Mouse (Mus musculus): ENCODE measurements around the gene Sbf2. TPM values are rescaled to one million over a fixed set of nuclear protein-coding genes. Genes with fewer than 3 reads are reported as not detected.
"Not testable (repeated sequence)": the region's sequence is repeated elsewhere in the genome, so short reads cannot be mapped to it uniquely, and the experiment has no call there.

The Sbf2 gene
- 10 to 100 TPM; 46.1 to 69.2 TPM for total RNA-seq (2021)

GRCm38 (mm10) chr7:110614133-110615063, at the start of gene Sbf2:
Gene Sbf2, minus strand, starts transcription at chr7:110614922.
- intact Hi-C loops (cut with DNase I), result loop anchor here (5.0 kb wide), 1 partner anchor 57 kb away; no protein-coding TSS in a partner anchor
- DNase-seq (ENCODE audit: low spot score in 2 of 2), result peak; percentile 80

- intact Hi-C loops (cut with DNase I), result no loop called here
- DNase-seq (ENCODE audit: low spot score in 2 of 2), result no peak
These were observed 43.7 kb upstream of the Sbf2 start for GRCm38 (mm10) chr7:110658378-110658928.

GRCm38 (mm10) chr7:110655966-110656365, 41.2 kb upstream of the Sbf2 start:
- intact Hi-C loops (cut with DNase I), result no loop called here
- DNase-seq (ENCODE audit: low spot score in 2 of 2), result no peak

DNA sequence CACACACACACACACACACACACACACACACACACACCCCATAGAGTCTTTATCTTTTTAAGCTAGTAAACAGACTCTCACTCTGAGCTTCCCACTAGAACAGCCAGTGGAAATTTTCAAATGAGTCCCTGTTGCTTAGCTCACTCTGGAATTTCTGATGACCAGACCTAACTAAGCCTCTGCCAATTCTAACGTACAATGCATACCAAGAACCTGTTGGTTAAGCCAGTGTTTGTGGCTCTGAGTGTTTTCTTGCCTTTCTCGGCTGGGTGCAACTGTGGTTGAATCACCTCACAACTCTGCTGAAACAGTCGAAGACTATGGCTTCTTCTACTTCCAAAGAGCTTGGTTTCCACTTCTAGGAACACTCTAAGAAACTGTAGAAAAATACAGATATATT, 40.5 kb upstream of the Sbf2 start:
- DNase-seq (ENCODE audit: low spot score in 2 of 2), result no peak
- intact Hi-C loops (cut with DNase I), result no loop called here

GRCm38 (mm10) chr7:110651091-110651490, 36.4 kb upstream of the Sbf2 start:
- no peak for DNase-seq (ENCODE audit: low spot score in 2 of 2)
- intact Hi-C loops (cut with DNase I), result no loop called here

GRCm38 (mm10) chr7:110650491-110650890, 35.8 kb upstream of the Sbf2 start:
- intact Hi-C loops (cut with DNase I), result no loop called here
- DNase-seq (ENCODE audit: low spot score in 2 of 2), result no peak

DNA sequence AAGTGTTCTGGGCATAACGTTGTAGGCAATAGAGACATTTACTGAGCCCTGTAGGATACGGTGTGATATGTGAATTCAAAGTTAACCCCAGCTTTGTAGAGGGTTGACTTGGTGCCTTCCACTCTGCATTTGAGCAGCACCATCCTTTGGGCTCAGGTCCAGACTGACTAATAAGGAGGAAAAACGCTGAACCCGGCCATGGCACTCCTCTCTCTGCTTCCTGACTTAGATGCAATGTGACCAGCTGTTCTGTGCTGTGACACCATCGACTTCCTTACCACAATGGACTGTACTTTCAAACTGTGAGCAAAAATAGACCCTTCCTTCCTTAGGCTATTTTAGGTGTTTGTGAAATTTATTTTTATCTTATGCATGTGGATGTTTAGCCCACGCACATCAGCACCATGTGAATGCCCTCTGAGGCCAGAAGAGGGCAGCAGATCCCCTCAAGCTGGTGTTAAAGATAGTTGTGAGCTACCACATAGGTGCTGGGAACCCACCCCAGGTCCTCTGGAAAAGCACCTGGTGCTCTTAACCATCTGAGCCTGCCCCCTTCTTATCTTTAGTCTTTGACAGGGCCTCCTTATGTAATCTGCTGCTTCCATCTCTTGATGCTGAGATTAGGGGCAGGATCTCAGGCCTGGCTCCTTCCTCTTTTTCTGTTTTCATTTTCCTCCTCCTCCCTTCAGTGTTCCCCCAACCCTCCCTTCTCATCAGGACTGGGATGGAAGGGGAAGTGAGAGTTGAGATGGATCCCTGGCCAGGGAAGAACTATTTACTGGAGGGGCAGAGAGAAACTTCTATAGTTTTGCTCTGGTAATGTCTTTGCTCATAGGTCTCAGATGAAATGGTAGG, 34.6 kb upstream of the Sbf2 start:
- intact Hi-C loops (cut with DNase I), result loop anchor here (5.0 kb wide), 1 partner anchor 362 kb away; no protein-coding TSS in a partner anchor

DNA sequence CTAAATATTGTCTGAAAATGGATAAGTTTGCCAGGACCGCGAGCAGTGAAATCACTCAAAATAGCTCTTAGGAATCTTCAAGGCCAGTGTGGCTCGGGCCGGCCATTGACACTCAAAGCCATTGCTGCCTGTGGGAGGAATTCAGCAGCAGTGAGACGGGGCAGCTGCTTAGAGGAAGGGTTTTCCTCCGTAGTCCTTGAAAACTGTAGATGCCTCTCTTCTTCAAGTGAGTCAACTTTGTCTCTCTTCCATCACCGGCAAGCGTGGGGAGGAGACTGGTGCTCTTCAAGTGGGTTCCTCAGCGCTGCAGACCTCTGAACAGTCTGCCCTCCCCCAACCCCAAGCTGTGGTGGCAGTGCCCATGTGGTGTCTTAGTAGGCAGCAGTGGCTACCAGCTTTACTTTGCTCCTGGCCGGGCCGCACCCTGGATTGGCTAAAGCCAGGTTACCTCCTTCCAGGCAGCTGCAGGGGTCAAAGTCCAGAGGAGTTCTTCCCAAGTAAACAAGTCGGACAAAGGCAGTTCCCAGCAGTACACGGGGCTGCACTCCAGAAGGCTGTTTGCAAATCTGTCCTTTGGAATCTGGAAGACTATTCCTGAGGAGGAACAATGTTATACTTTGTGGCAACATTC, 33.8 kb upstream of the Sbf2 start:
- intact Hi-C loops (cut with DNase I), result loop anchor here (5.0 kb wide), 1 partner anchor 361 kb away; no protein-coding TSS in a partner anchor
- DNase-seq (ENCODE audit: low spot score in 2 of 2), result no peak

More for the DNA sequence above, 34.6 kb upstream of the Sbf2 start:
- DNase-seq (ENCODE audit: low spot score in 2 of 2), result no peak

DNA sequence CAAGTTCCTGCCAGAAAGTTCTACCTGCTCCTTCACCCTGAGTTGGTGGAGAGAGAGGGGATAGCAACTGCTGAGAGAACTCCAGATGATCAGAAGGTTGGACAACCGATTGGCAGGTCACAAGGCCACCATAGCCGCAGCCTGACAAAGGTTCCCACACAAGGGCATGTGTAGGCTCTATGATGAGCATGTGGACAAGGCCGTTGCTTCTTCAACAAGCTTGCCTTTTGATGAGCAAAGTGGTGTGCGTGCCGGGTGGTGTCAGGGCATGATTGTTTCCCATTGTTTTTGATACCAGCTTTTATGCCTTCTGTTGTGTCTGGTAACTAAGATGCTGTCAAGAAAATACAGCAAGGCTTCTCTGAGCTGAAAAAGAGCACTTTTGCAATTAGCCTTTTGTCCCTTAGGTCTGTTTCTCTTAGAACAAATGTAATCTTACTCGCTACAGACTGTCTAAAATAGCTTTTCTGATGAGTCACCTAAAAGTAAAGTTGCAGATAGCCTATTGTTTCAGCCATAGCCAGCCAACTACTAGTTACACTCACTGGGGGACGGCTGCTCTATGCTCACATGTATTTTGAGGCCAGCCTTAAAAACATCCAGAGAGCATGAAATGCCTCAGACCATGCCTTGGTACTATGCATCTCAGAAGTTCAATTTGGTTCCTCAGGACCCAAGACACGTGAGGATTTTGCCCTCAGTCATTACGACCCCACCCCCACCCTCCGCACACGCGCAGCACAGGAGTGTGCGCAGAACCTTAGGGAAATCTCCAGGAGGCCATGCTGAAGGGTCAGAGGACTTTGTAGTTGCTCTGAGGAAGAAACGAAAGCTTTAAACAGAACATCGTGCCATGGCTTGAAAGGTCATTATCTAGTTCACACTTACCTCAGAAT, 33.1 kb upstream of the Sbf2 start:
- no peak for DNase-seq (ENCODE audit: low spot score in 2 of 2)
- intact Hi-C loops (cut with DNase I), result loop anchor here (5.0 kb wide), 1 partner anchor 361 kb away; no protein-coding TSS in a partner anchor

DNA sequence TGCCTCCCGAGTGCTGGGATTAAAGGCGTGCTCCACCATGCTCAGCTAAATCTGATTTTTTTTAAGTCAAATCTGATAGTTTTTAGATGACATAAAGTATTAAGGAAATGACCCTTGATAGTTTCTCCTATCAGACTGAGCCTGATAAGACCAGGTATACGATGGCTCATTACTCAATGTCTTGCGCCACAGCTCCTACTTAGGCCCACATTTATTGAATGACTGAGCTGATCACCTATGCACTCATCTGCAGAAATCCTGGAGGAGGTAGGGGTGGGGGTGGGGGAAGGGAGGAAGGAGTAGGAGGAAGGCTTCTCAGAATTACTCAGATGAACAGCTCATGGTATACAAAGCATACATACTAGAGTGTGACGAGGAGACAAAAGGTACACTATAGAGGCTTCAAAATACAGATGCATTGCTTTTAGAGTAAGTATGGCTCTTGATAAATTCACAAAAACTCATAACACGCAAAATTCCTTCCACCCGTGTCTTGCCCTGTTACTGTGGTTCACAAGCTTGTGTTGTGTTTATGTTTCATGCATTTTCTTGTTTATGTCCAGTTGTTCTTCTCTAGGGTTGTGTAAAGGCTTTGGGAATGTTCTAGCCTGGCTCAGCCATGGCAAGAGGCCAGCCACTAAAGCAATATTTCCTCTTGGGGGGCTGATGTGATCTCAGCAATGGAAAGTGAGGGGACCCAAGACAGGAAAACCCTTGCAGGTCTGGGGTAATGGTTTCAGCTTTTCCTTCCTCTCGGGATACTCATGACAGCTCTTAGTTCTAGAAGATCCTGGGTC, 32.1 kb upstream of the Sbf2 start:
- intact Hi-C loops (cut with DNase I), result loop anchor here (5.0 kb wide), 1 partner anchor 360 kb away; no protein-coding TSS in a partner anchor

DNA sequence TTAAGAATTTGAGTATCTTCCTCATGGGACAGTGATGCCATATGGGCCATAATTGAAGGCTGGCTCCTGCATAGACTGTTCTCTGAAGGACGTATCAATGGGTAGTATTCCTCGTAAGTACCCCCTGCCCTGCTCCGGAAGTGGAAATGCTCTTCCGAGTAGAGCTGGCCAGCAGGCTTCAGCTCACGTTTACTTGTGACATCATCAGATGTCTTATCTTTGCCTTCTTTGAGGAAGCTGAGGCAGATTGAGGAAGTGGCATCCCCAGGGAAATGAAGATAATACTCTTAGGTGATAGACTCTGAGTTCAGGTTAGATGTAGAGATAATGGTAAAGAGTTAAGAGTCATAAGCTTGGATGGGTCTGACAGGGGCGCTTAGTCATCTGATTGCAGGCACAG, 31.1 kb upstream of the Sbf2 start:
- no peak for DNase-seq (ENCODE audit: low spot score in 2 of 2)
- intact Hi-C loops (cut with DNase I), result loop anchor here (5.0 kb wide), 1 partner anchor 359 kb away; no protein-coding TSS in a partner anchor

More for the DNA sequence above, 32.1 kb upstream of the Sbf2 start:
- no peak for DNase-seq (ENCODE audit: low spot score in 2 of 2)

- DNase-seq (ENCODE audit: low spot score in 2 of 2), result peak in 1 of 2 experiments; percentile 38
- intact Hi-C loops (cut with DNase I), result loop anchor here (5.0 kb wide), 1 partner anchor 358 kb away; no protein-coding TSS in a partner anchor
These were observed 30.6 kb upstream of the Sbf2 start for GRCm38 (mm10) chr7:110645311-110645710.

DNA sequence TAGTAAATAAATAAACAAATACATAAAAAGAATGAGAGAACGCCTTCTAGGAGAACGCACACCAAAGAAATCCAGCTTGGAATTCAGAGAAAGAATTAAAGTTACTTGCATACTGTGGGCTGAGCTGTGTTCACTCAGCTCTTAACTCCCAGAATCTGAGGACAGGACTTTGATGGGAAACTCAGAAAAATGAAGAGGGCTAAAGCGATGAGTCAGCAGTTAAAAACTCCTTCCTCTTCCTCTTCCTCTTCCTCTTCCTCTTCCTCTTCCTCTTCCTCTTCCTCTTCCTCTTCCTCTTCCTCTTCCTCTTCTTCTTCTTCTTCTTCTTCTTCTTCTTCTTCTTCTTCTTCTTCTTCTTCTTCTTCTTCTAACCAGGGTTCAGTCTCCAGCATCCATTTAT, 25.2 kb upstream of the Sbf2 start:
- intact Hi-C loops (cut with DNase I), result loop anchor here (10.0 kb wide), 1 partner anchor 165 kb away; no protein-coding TSS in a partner anchor
- DNase-seq (ENCODE audit: low spot score in 2 of 2), result not testable (repeated sequence)

GRCm38 (mm10) chr7:110639291-110639915, 24.7 kb upstream of the Sbf2 start:
- no peak for DNase-seq (ENCODE audit: low spot score in 2 of 2)
- intact Hi-C loops (cut with DNase I), result loop anchor here (10.0 kb wide), 1 partner anchor 165 kb away; no protein-coding TSS in a partner anchor

DNA sequence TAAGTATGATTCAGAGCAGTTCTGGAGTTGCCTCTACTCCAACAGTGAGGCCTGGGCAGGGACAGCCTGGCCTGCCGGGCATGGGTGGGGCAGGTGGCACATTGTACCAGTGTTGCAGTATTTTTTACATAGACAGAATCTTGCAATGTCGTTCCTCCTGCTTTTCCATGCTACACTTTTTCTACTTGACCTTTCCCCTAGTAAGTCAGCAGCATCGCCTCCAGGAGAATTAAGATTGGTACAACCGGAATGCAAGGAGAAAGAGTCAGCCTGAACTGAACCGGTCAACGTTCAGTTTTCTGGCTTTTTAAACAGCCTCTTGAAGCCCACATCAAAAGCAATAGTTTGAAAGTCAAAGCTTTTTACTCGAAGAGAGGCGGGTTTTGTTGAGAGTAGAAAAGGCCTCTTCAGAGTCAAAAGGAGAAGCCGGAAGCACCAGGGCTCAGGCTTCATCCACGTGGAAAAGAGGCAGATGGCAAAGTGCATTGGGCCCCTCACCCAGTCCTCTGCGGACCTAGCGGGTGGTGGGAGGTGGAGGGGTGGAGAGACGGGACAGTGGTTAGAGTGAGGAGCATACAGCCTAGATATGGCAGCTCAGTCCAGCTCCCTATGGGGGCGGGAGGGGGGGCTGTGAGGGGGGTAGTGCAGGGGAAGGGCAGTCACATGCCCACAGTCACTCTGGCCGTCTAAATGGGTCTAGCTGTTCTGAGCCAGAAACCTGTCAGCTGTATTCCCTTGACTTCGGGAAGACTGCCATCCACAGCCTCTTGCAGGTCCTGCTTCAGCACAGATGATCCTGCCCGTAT, 23.8 kb upstream of the Sbf2 start:
- no peak for DNase-seq (ENCODE audit: low spot score in 2 of 2)
- intact Hi-C loops (cut with DNase I), result loop anchor here (10.0 kb wide), 1 partner anchor 166 kb away; no protein-coding TSS in a partner anchor

- no peak for DNase-seq (ENCODE audit: low spot score in 2 of 2)
- intact Hi-C loops (cut with DNase I), result loop anchor here (10.0 kb wide), 1 partner anchor 168 kb away; no protein-coding TSS in a partner anchor
These were observed 21.8 kb upstream of the Sbf2 start for GRCm38 (mm10) chr7:110636559-110636958.

Data from left cerebral cortex, postnatal 36 days (tissue).